Mouse (Mus musculus) right cerebral cortex, postnatal 14 days (tissue): ENCODE results near the gene C2cd5.

Experiments used
- DNase-seq: peaks from one replicate; pipeline ENCODE4 v3.0.0; 2022

Gene C2cd5

DNA sequence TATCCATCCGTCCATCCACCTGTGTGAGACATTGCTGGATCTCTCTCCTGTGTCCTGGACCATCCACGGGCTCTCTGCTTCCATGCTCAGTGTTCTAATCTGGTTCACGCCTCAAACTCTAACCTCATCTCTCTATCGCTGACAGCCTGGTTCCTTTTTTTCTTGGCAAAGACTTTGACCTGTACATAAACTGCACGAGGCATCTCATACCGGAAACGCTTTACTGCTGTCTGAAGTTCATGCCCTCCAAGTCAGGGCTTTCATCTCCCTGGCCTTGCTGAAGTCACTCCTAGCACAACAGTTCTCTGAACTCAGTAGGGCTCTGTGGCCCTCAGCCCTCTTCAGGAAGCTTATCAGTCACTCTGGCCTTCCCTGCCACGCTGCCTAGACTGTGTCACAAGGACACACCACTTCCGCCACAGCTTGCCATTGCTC is 15.1 kb upstream of the C2cd5 start:
- no peak for DNase-seq

- DNase-seq, result no peak
These were observed 14.6 kb upstream of the C2cd5 start for GRCm38 (mm10) chr6:143114556-143114955.

DNA sequence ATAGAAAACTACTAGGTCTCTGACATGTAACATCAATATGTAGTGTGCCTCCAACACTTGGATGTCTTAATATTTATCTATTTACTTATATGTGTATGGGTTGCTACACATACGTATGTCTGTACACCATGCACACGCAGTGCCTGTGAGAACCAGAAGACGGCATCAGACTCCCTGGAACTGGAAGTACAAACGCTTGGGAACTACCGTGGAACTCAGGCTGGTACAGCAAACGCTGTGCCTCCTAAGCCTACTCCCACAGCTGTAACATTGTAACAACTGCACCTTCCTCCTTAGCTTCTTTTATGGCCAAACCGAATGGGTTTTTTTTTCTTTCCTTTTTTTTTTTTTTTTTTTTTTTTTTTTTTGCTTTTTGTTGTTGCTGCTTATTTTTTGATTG is 10.4 kb upstream of the C2cd5 start:
- no peak for DNase-seq

DNA sequence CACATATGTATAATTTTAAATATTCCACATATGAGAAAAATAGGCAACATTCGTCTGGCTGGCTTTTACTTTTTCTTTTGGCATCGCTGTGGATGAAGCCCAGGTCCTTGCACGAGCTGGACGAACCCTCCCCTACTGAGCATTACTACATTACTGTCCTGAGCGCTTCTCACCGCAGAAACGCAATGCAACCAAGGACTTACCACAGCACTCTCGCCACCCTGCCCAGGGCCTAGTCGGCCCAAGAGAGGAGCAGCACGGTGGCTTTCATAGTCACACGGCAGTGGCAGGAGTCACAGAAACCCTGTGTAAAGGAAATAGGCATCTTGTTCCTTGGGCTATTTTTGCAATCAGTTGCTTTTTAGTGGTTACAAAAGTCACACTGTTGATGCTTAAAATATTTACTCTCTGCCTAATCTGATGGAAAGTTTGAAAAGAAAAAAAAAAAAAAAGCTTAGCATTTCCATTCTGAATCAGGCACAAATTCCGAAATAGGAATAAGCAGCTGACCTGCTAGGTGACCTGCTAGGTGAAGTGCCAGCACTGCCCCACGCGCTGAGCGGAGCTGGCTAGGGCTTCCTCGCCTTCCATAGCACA is 9.8 kb upstream of the C2cd5 start:
- no peak for DNase-seq

DNA sequence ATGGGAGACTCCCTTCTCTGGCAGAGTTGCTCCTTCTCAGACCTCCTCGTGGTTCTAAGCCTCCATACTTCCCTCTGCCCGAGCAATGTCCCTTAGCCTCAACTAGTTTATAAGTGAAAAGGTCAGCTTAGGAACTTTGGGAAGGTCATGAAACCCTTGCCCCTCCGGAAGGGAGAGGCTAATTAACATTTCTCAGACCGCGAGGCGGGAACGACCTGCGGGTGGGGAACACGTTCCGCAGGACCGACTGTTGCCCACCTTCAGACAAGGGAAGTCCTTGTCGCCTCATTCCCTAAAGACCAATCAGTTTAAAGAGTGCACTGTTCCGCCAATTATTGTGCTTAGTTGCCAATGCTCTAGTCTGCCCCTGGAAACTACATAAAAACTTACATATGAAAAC is 8.1 kb upstream of the C2cd5 start:
- DNase-seq, result no peak

DNA sequence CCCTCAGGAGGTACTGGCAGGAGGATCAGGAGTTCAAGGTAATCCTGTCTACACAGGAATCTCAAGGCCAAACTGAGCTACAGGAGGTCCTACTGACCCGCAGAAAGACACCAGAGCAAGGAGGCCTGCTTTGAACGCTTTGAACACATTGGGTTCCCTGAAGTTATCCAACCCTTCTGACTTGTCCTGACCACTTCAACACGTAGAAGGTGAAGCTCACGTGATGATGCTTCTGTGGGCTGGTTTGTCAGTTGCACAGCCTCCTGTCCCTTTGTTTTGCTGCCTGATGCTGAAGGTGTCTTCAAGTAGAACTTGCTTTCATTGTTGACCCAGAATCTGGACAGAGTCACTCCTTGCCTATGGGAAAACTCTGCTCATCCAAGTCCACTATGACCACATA is 7.7 kb upstream of the C2cd5 start:
- no peak for DNase-seq

GRCm38 (mm10) chr6:143105766-143106165 is 5.8 kb upstream of the C2cd5 start:
- DNase-seq, result no peak

GRCm38 (mm10) chr6:143103981-143104680 is 4.2 kb upstream of the C2cd5 start:
- no peak for DNase-seq

- DNase-seq, result no peak
These were observed 656 bp upstream of the C2cd5 start for GRCm38 (mm10) chr6:143100478-143101115.

DNA sequence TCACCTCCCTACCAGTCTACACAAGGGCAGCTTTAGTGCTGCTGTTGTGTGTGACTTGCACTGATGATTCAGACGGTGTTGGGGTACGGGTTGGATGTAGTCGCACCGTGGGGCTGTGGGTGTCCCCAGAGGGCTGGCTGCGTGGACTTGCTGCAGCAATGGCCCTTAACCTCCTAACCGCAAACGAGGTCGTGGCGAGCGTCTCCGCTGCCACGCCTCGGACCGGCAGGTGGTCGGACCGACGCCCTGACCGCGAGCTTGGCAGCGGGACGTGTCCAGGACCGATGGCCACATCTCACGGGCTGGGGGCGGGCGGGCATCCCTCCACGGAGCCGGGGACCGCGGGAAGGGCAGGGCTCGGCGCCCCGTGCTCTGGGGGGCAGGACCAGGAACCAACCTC is 660 bp downstream of the C2cd5 start:
- peak; percentile 38 for DNase-seq

DNA sequence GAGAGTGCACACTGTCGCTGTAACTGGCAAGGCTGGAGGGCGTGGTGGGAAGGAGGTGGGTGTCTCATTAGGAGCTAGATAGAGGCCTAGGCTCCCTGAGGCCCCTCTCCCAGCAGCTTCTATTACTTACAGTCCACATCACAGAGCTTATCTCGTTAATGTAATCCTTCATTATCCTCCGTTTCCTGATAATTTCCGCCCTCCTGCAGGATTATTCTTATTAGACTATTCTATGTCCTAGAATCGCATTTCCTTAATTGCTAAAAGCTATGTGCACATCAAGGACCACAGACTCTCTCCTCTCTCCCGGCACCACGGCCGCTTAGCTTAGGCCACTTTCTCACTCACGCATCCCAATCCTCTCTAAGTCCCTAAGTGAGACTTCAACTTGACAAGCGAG is 4.8 kb downstream of the C2cd5 start:
- DNase-seq, result no peak

- no peak for DNase-seq
These were observed 7.1 kb downstream of the C2cd5 start for GRCm38 (mm10) chr6:143092856-143093255.

GRCm38 (mm10) chr6:143091076-143091475 is 8.9 kb downstream of the C2cd5 start:
- DNase-seq, result no peak

DNA sequence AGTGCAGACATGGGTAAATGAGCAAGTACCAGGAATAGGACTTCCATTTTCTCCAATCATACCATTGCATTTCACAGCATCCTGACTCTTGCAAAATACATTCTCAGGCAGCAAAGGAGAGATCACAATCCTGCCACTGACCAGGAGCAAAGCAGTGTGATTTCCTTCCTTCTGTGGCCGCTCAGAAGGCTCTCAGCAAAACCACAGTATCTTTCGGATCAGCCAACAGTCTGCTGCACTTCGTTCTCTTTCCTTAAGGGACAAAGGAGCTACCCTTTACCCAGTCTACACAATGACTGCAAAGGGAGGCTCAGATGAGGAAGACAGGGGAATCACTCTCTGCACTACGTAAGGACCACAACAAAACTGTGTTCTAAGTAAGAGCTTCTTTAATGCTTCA is 12.6 kb downstream of the C2cd5 start:
- no peak for DNase-seq

GRCm38 (mm10) chr6:143085898-143086297 is 14.0 kb downstream of the C2cd5 start:
- DNase-seq, result no peak

DNA sequence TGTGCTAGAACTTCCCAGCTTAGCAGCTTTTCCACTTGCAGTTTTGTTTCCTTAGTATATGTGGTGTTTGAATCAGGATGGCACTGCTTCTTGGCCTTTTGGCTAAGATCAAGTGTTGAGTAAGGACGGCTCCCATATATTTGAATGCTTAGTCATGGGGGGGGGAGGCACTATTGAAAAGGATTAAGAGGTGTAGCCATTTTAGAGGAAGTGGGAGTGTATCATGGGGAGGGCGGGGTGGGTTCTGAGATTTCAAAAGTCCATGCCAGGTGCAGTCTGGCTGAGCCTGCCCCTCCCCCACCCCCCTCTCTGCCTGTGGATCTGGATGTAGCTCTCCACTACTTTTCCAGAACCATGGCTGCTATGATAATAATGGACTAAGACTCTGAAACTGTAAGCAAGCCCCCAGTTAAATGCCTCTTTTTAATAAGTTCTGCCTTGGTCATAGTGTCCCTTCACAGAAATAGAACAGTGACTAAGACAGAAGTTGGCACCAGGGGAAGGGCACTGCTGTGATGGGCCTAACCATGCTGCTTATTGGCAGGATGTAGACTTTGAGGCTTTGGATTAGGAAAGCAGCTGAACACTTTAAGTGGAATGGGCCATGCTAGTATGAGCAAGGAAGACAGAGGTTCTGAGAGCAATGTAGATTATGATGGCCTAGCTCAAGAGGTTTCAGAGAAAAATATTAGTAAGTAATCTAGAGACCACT is 15.5 kb downstream of the C2cd5 start:
- no peak for DNase-seq

GRCm38 (mm10) chr6:143081479-143082106 is 18.3 kb downstream of the C2cd5 start:
- no peak for DNase-seq

- no peak for DNase-seq
These were observed 19.2 kb downstream of the C2cd5 start for GRCm38 (mm10) chr6:143080774-143081173.

GRCm38 (mm10) chr6:143079126-143079525 is 20.8 kb downstream of the C2cd5 start:
- no peak for DNase-seq

- no peak for DNase-seq
These were observed 23.5 kb downstream of the C2cd5 start for GRCm38 (mm10) chr6:143076461-143076860.

DNA sequence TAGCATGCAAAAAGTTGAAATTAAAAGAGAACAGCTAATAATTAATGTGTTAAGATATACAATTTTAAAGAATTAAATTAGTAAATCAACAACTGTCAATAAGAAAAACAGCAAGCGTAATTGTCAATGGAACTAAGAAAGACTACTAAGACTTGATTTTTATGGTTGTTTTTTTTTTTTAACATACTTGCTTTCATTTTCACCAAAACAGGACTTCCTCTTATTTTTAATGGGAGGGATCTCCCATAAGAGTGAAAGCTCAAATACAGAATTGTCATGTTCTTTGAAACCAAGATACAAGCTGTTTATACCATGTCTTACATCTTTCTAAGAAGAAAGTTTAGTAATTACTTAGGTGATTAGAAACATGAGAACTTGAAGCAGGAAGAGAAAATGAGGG is 26.0 kb downstream of the C2cd5 start:
- no peak for DNase-seq

DNA sequence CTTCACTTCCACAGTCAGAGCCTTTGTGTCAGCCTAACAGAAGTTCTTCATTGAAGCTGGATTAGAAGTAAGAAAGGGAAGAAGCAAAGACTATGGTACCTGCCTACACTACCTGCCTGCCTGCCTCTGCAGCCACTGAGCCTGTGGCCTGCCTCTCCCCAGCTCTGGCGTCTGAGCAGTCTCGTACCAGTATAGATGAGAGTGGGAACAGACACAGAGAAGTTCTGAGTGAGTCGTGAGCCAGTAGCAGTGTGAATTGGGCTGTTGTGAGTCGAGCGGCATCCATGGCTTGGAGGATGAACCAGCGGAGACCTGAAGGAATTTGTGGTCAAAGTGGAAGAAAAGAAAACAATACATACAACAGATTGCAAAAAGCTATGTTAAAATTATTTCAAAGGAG is 26.5 kb downstream of the C2cd5 start:
- DNase-seq, result no peak

GRCm38 (mm10) chr6:143072412-143073014 is 27.4 kb downstream of the C2cd5 start:
- DNase-seq, result no peak
